Mouse (Mus musculus): ENCODE data around the gene Lrrc3c. TPM values are rescaled to one million over a fixed set of nuclear protein-coding genes. Genes with fewer than 3 reads are reported as not detected.

Gene Lrrc3c
- total and polyA plus RNA-seq, 3 experiments: not detected

DNA sequence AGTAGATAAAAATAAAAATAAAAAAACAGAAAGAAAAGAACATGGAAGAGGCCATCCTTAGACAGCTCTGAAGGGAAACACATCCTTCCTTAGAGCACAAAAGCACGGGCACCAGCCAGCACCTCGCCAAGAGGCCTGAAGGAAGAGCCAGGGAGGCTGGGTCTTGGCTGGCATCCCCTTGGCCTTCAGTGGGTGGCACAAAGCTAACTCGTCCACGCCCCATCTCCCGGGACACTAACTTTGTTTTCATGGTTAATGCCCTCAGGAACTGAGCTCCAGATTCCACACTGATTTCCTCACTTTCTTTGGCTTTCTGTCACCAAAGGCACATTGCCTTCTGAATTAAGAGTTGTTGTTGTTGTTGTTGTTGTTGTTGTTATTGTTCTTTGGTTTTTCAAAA, 20.3 kb upstream of the Lrrc3c start:
- H3K9ac ChIP-seq (ENCODE audit: low read depth, low read length): no peak overlapping the region
- intact Hi-C loops (cut with DNase I): no loop called here
- H3K79me2 ChIP-seq (replicated peaks; ENCODE audit: control insufficient read depth, insufficient read depth, low read length): no peaks in the 10 kb centered on the region
- H3K27ac ChIP-seq: no peak overlapping the region
- H3K4me3 ChIP-seq: no peak overlapping the region
- no peaks in the 10 kb centered on the region for H3K36me3 ChIP-seq (ENCODE audit: control insufficient read depth, insufficient read depth, low read length)
- TF ChIP-seq EP300 (IDR thresholded peaks at IDR 0.05; ENCODE audit: insufficient read depth, low read depth, low read length): no peak
- TF ChIP-seq CTCF (IDR thresholded peaks at IDR 0.05): no peak
- TF ChIP-seq POLR2A (IDR thresholded peaks at IDR 0.05; ENCODE audit: insufficient read depth, low read depth, low read length): no peak
- 72% methylated on average over 5 of the region's 5 CpGs for WGBS
- no peaks in the 10 kb centered on the region for H3K27me3 ChIP-seq (ENCODE audit: control insufficient read depth, insufficient read depth, low read length)
- no peak for DNase-seq
- no peaks in the 10 kb centered on the region for H3K4me1 ChIP-seq (ENCODE audit: control insufficient read depth, insufficient read depth, low read length)

DNA sequence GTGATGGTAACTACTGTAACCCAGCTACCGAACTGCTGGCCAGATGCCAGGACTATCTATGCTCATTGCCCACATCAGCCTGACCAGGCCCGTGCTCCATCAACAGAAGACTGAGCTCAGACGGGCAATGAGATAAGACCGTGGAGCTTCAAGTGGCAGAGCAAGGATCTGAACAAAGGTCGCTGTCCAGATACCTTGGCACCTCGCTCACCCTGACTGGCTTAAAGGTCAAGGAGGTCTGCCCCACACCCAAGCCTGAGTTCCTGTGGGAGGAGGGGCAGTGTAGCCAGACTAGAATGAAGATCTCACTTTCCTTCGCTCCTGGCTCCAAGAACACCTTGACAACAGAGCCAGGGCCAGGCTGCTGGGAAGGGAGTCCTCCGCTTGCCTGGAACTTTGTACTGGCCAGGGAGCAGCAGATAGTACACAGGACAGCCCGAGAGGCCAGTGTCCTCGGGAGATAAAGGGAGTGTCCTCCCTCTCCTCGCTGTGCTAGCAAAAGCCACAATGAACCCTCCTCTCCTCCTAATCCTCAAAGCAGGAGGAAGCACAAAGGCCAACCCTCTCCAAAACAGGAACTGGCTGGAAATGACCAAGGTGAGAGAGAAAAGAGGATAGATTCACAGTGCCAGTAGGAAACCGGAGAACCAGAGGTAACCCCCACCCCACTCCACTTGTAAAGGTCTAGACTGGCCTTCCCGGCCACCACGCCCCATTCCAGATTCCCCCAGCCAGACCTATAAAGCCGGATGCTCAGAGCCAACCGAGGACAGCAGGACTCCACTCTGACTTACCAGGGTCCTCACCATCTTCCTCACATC, 17.6 kb upstream of the Lrrc3c start:
- no peaks in the 10 kb centered on the region for H3K27me3 ChIP-seq (ENCODE audit: control insufficient read depth, insufficient read depth, low read length)
- no peak for DNase-seq
- H3K36me3 ChIP-seq (ENCODE audit: control insufficient read depth, insufficient read depth, low read length): no peaks in the 10 kb centered on the region
- no peak for TF ChIP-seq EP300 (IDR thresholded peaks at IDR 0.05; ENCODE audit: insufficient read depth, low read depth, low read length)
- no peak for TF ChIP-seq POLR2A (IDR thresholded peaks at IDR 0.05; ENCODE audit: insufficient read depth, low read depth, low read length)
- TF ChIP-seq CTCF (IDR thresholded peaks at IDR 0.05): no peak
- intact Hi-C loops (cut with DNase I): no loop called here
- no peak overlapping the region for H3K4me3 ChIP-seq
- WGBS: 49% methylated on average over 16 of the region's 16 CpGs
- no peaks in the 10 kb centered on the region for H3K79me2 ChIP-seq (replicated peaks; ENCODE audit: control insufficient read depth, insufficient read depth, low read length)
- no peak overlapping the region for H3K9ac ChIP-seq (ENCODE audit: low read depth, low read length)
- H3K4me1 ChIP-seq (ENCODE audit: control insufficient read depth, insufficient read depth, low read length): peaks cover 4% of the 10 kb centered on the region; the same call in 1 of the 2 replicates
- H3K27ac ChIP-seq: no peak overlapping the region

DNA sequence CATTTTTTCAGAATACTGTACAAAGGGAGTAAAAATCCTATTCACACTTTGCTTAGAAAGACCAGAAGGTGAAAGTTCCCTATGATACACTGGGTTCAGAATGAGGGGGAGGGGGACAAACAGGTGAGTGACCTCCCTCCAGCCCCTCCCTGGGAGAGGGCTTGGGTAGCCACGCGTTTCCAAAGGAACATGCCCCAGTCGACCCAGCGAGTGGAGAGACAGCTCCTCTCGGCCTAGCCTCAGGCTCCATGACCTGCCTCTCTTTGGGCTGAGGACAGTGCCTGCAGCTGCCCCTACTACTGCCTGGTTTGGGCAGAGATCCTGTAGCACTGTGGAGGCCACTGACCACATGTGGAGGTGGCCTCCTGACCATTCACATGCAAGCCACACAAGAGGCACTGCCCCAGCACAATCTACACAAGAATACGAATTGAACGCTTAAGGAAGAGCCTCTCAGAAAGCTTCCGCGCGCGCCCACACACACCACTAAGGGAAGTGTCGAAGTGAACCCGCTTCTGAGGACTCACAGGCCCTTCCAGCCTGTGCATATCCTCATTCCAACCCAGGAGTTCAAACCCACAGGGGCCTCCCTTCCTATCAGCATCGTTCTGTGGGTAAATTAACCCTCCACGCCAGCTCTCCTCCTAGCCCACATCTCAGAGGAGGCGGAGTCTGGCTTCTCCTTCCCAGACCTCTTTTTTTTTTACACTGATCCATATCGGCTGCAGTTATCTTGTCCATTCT, 16.6 kb upstream of the Lrrc3c start:
- intact Hi-C loops (cut with DNase I): no loop called here
- Histone ChIP-seq H3K36me3 (ENCODE audit: control insufficient read depth, insufficient read depth, low read length) (no peaks in the 10 kb centered on the region), H3K9ac (ENCODE audit: low read depth, low read length) (no peak overlapping the region), H3K27me3 (ENCODE audit: control insufficient read depth, insufficient read depth, low read length) (no peaks in the 10 kb centered on the region), H3K27ac (no peak overlapping the region), H3K79me2 (replicated peaks; ENCODE audit: control insufficient read depth, insufficient read depth, low read length) (no peaks in the 10 kb centered on the region), H3K4me1 (ENCODE audit: control insufficient read depth, insufficient read depth, low read length) (peaks cover 7% of the 10 kb centered on the region; the same call in 1 of the 2 replicates), H3K4me3 (no peak overlapping the region)
- 68% methylated on average over 17 of the region's 17 CpGs for WGBS
- no peak for TF ChIP-seq CTCF (IDR thresholded peaks at IDR 0.05)
- no peak for TF ChIP-seq POLR2A (IDR thresholded peaks at IDR 0.05; ENCODE audit: insufficient read depth, low read depth, low read length)
- no peak for TF ChIP-seq EP300 (IDR thresholded peaks at IDR 0.05; ENCODE audit: insufficient read depth, low read depth, low read length)
- DNase-seq: no peak

DNA sequence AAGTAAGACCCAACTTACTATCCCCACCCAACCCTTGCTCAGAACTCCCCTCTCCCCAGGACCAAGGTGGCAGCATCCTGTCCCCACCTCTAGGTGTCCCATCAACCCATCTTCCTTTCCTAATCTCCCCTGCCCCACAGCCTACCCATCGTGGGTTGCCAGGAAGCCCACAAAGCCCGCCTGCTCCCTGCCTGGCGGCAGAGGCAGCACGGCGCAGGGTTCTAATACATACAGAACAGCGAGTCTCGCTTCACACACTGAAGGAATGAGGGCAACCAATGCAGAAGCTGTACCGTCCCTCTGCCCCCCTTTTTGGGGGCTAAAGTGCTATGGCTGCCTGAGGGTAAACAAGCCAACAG, 16.1 kb upstream of the Lrrc3c start:
- peaks cover 7% of the 10 kb centered on the region; the same call in 1 of the 2 replicates for H3K4me1 ChIP-seq (ENCODE audit: control insufficient read depth, insufficient read depth, low read length)
- no peaks in the 10 kb centered on the region for H3K36me3 ChIP-seq (ENCODE audit: control insufficient read depth, insufficient read depth, low read length)
- no peak for DNase-seq
- intact Hi-C loops (cut with DNase I): no loop called here
- H3K9ac ChIP-seq (ENCODE audit: low read depth, low read length): no peak overlapping the region
- WGBS: 84% methylated on average over 8 of the region's 8 CpGs
- H3K27me3 ChIP-seq (ENCODE audit: control insufficient read depth, insufficient read depth, low read length): no peaks in the 10 kb centered on the region
- H3K4me3 ChIP-seq: no peak overlapping the region
- no peaks in the 10 kb centered on the region for H3K79me2 ChIP-seq (replicated peaks; ENCODE audit: control insufficient read depth, insufficient read depth, low read length)
- TF ChIP-seq POLR2A (IDR thresholded peaks at IDR 0.05; ENCODE audit: insufficient read depth, low read depth, low read length) (no peak), EP300 (IDR thresholded peaks at IDR 0.05; ENCODE audit: insufficient read depth, low read depth, low read length) (no peak), CTCF (IDR thresholded peaks at IDR 0.05) (no peak)
- H3K27ac ChIP-seq: no peak overlapping the region

DNA sequence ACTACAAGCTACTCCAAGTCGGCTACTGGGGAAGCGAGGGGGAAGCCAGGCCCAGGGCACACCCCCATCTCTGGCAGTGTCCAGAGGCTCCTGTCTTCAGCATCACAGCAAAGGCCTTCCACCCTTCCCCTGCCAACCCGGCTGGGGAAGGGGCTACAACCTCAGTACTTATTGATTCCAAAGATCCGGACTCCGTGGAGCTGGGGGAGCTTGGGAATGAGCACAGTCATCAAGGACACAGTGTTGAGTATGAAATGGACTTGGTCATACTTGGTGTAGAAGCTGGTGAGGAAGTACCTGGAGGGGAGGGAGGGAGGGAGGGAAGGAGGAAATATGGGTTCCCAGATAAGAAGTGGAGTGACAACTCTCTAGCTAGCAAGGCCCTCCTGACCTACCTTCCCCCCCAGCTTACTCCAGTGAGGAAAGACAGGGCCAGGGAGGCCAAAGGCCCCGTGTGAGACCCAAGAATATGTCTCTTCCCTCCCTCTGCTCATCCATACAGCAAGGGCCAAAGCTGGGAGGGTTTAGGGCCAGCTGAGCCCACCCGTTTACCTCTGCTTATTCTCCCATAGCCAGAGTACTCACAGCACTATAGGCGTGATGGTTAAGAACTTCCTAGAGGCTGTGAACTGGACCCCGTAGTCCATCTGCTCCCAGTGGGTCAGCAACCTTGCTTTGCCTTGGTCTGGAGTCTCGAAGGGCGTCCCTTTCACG, 15.4 kb upstream of the Lrrc3c start:
- no peak for TF ChIP-seq CTCF (IDR thresholded peaks at IDR 0.05)
- no peak for TF ChIP-seq EP300 (IDR thresholded peaks at IDR 0.05; ENCODE audit: insufficient read depth, low read depth, low read length)
- no peak for TF ChIP-seq POLR2A (IDR thresholded peaks at IDR 0.05; ENCODE audit: insufficient read depth, low read depth, low read length)
- Histone ChIP-seq H3K4me1 (ENCODE audit: control insufficient read depth, insufficient read depth, low read length) (peaks cover 7% of the 10 kb centered on the region), H3K79me2 (replicated peaks; ENCODE audit: control insufficient read depth, insufficient read depth, low read length) (no peaks in the 10 kb centered on the region), H3K9ac (ENCODE audit: low read depth, low read length) (no peak overlapping the region), H3K4me3 (no peak overlapping the region), H3K27ac (no peak overlapping the region), H3K36me3 (ENCODE audit: control insufficient read depth, insufficient read depth, low read length) (no peaks in the 10 kb centered on the region), H3K27me3 (ENCODE audit: control insufficient read depth, insufficient read depth, low read length) (no peaks in the 10 kb centered on the region)
- WGBS: 73% methylated on average over 12 of the region's 12 CpGs
- no peak for DNase-seq
- intact Hi-C loops (cut with DNase I): no loop called here
